Mouse (Mus musculus): ENCODE results near the gene Tmem92.

GRCm38 (mm10) chr11:94731229-94731628 is 51.3 kb downstream of the Tmem92 start:
- no peak for TF ChIP-seq CTCF (IDR thresholded peaks at IDR 0.05)
- TF ChIP-seq POLR2A (IDR thresholded peaks at IDR 0.05; ENCODE audit: insufficient read depth, low read depth, low read length) = no peak

Measured in heart, adult 2 months (tissue).